Mouse (Mus musculus): ENCODE measurements around the gene Cep78.

The Cep78 gene

DNA sequence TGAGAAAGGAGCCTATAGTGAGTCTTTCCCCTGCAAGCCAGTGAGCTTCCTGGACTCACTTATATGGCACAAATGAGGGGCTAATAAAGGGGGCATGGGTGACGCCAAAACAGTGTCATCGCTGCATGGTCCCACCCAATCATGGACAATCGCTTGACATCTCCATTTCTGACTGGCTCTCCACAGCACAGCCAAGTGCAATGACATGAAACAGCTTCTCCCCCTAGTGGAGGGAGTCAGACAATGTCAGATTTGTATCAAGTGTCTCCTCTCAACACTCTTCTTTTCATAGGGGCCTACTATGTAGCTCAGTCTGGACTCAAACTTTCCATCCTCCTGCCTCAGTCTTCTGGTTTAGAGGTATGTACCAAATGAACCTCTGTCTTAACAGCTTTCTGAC, 19.7 kb downstream of the Cep78 start:
- peak; percentile 50 to 62 for DNase-seq (ENCODE audit: low spot score in 2 of 2)

DNA sequence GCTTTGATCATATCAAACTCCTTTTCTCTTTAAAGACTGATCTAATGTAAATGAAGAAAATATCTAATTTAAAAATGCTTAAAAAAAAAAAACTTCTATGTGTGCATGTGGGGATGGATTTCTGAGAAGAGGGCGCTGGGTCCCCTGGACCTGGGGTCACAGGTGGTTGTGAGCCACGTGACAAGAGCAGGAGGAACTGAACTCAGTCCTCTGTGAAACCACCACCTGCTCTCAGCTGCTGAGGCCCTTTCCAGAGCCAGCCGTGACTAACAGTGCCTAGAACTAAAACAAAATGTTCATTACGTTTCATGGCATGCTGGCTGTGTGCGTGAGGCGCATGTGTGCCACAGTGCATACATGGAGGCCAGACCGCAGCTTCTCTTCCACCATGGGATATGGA, 20.3 kb downstream of the Cep78 start:
- peak; percentile 69 to 72 for DNase-seq (ENCODE audit: low spot score in 2 of 2)

DNA sequence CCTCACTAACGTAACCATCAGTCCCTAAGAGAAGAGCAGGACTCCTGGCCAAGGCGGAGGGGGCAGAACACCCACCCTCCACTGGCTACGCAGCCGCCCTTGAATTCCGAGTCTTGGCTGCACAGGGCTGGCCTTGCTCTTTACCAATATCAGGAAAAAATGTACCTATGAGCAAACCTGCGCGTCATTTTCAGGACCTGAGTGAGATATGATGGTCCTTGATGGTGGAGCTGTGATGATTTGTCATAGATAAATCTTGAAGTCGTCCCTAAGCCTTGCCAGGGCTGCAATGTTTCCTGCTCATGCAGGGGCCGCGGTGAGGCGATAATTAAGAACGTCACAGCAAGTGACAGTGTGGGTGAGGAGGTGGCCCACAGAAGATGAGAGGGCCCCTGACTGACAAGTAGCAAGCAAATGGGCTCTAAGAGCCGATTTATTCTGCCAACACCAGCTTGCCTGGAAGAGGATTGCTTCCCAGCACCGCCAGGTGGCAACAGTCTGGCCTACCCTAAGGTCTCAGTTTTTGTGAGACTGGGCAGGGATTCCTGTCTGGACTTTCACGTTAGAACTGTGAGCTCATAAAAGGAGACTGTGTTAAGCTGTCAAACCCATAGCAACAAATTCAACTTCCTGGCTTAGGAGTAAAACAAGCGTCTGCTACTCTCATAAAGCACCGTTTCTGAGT, 21.6 kb downstream of the Cep78 start:
- DNase-seq (ENCODE audit: low spot score in 2 of 2): no peak

- no peak for DNase-seq (ENCODE audit: low spot score in 2 of 2)
Observed at GRCm38 (mm10) chr19:15962313-15962712, 22.5 kb downstream of the Cep78 start.

GRCm38 (mm10) chr19:15950225-15950624, 34.6 kb downstream of the Cep78 start:
- DNase-seq (ENCODE audit: low spot score in 2 of 2): no peak

DNA sequence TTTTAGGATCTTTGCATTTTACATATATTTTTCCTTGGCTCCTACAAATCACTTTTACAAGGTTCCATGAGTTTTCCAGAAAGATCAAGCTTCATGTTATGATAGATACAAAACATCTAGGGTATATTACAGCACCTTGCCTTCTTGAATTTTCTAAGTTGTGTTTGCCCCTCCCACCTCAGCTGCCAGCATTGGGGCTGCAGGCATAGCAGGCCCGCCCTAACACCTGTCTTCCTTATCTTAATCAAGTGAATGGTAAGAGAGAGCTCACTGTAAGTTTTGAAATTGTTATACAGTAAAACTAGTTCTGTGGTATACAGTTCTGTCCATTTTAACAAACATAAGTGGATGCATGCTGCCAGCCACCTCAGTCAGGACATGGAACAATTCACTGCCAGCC, 35.9 kb downstream of the Cep78 start:
- no peak for DNase-seq (ENCODE audit: low spot score in 2 of 2)

GRCm38 (mm10) chr19:15948426-15948825, 36.4 kb downstream of the Cep78 start:
- no peak for DNase-seq (ENCODE audit: low spot score in 2 of 2)

GRCm38 (mm10) chr19:15947237-15947636, 37.6 kb downstream of the Cep78 start, which contains the start of gene Psat1:
Gene Psat1 (minus strand): TSS chr19:15947337.
- DNase-seq (ENCODE audit: low spot score in 2 of 2): no peak

GRCm38 (mm10) chr19:15946663-15947062, 38.1 kb downstream of the Cep78 start:
- no peak for DNase-seq (ENCODE audit: low spot score in 2 of 2)

GRCm38 (mm10) chr19:15943117-15943423, 41.7 kb downstream of the Cep78 start:
- DNase-seq (ENCODE audit: low spot score in 2 of 2): no peak

- DNase-seq (ENCODE audit: low spot score in 2 of 2): no peak
Observed at GRCm38 (mm10) chr19:15942421-15943116, 42.2 kb downstream of the Cep78 start.

GRCm38 (mm10) chr19:15941399-15941798, 43.4 kb downstream of the Cep78 start:
- no peak for DNase-seq (ENCODE audit: low spot score in 2 of 2)

DNA sequence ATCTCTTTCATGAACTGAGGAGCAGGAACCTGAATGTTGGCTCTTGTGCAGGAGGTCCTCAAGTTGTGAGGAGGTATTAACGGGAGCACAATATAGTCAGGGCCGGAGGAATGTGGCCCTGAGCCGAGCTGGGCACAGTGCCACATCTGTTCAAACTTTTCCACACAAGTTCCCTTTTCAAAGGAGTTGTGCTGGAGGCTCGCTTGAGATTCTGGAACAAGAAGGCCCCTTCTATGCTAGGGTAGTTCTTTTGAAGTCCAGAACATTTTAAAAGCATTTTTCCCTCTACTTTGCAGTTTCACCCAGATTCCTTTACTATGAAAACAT, 59.1 kb downstream of the Cep78 start:
- DNase-seq (ENCODE audit: low spot score in 2 of 2): no peak

- DNase-seq (ENCODE audit: low spot score in 2 of 2): peak; percentile 82 to 86
Observed at GRCm38 (mm10) chr19:15924866-15925718, 59.7 kb downstream of the Cep78 start.

DNA sequence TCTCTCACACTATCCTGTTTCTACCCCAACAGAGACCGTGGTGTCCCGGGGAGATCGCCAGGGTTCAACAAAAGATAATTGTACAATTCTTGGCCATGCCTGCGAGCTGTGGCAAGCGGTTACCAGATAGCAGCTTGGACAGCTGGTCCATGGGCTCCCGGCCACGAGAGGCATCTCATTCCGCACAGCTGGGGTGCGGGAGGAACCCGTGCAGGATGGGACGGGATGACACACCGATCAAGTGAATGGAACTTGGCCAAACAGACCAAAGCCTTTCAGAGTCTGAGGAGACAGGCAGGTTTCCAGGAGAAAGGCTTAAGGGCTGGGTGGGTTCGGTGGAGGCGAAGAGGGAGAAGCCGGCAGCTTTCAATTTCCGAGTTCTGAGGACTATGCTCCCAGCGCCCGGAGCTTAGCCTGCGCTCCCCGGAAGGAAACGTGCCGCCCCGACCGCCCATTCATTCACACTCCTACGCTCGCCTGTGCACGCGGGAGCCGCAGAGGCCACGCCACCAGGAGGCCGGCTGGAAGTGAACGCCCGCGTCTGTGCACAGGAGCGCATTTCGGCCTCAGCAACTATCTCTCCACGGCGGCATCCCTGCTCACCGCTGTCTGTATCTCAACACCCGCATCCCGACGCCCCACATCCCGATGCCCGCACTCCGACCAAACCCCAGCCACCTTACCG, 60.5 kb downstream of the Cep78 start:
- peak; percentile 36 to 38 for DNase-seq (ENCODE audit: low spot score in 2 of 2)

DNA sequence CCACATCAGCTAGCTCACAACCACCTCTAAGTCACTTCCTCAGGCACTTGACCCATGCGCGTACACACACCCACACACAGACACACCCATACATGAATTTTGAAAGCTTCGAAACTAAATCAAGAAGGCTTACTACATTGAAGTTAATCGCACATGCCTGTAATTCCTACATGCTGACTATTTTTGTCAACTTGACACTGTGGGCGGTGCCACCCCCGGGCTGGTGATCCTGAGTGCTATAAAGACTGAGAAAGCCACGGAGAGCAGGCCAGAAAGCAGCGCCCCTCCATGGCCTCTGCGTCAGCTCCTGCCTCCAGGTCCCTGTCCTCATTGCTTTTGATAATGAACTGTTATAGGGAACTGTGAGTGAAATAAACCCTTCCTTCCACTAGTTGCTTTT, 61.4 kb downstream of the Cep78 start:
- peak in 1 of 2 experiments; percentile 19 for DNase-seq (ENCODE audit: low spot score in 2 of 2)

- DNase-seq (ENCODE audit: low spot score in 2 of 2): no peak
Observed at GRCm38 (mm10) chr19:15919336-15919735, 65.5 kb downstream of the Cep78 start.

GRCm38 (mm10) chr19:15918111-15918510, 66.7 kb downstream of the Cep78 start:
- DNase-seq (ENCODE audit: low spot score in 2 of 2): no peak

DNA sequence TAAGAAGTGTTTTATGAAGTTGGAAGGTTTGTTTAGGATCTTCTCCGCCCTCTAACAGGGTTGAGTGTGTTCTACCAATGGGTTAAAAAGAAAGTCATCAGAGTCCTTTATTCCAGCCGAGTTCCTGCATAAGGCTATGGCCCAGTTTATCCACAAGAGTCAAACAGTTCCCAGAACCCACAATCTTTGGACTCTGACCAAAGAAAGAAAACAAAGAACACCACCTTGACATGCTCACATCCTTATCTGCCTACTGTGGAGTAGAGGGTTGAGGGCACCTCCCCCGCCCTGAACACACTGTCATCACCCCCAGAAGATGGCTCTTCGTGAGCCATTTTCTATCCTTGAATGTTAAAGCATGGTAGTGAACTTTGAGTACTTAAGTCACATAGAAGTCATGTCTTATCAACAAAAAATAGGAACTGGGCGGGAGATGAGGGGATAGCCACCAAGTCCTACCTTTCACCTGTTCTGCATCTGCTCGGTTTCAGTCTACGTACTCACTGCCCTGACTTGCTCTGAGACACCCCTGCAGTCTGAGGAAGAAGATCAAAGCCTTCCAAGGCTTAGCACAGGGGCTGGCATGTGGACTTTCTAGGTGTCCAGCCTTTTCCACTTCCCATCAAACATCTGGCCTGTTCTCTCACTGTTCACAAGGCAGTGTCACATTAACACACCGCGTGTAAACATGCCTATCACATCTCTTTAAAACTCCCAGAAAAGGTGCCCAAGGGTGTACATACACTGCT, 71.4 kb downstream of the Cep78 start:
- no peak for DNase-seq (ENCODE audit: low spot score in 2 of 2)

- no peak for DNase-seq (ENCODE audit: low spot score in 2 of 2)
Observed at GRCm38 (mm10) chr19:15911441-15911840, 73.3 kb downstream of the Cep78 start.

GRCm38 (mm10) chr19:15910987-15911386, 73.8 kb downstream of the Cep78 start:
- DNase-seq (ENCODE audit: low spot score in 2 of 2): no peak

Data from spleen, postnatal 36 days (tissue).